Mouse (Mus musculus): ENCODE measurements around the gene Sh3yl1. TPM values are rescaled to one million over a fixed set of nuclear protein-coding genes. Genes with fewer than 3 reads are reported as not detected.

The Sh3yl1 gene
- polyA plus RNA-seq, 1 experiment from 2014 or later, result 49.9 TPM

Other genes starting within 250 kb of the Sh3yl1 start
- gene Alkal2, start 27.3 kb upstream of the Sh3yl1 start, polyA plus RNA-seq (2014; fragmentation: Nextera tagmentation; extraction: Ambion mirVana), result 0.56 and 0.83 TPM in 2 replicates
- gene Acp1, start 79 bp upstream of the Sh3yl1 start, polyA plus RNA-seq (2014; fragmentation: Nextera tagmentation; extraction: Ambion mirVana), result 112 and 119 TPM in 2 replicates
- not detected in 2 replicates for gene Fam110c, start 162.2 kb downstream of the Sh3yl1 start, polyA plus RNA-seq (2014; fragmentation: Nextera tagmentation; extraction: Ambion mirVana)